Mouse (Mus musculus): Measurements from ENCODE around the gene Lcor. TPM values are rescaled to one million over a fixed set of nuclear protein-coding genes. Genes with fewer than 3 reads are reported as not detected.

The Lcor gene
- polyA plus RNA-seq, 1 experiment from 2014 or later, result 31.3 TPM

DNA sequence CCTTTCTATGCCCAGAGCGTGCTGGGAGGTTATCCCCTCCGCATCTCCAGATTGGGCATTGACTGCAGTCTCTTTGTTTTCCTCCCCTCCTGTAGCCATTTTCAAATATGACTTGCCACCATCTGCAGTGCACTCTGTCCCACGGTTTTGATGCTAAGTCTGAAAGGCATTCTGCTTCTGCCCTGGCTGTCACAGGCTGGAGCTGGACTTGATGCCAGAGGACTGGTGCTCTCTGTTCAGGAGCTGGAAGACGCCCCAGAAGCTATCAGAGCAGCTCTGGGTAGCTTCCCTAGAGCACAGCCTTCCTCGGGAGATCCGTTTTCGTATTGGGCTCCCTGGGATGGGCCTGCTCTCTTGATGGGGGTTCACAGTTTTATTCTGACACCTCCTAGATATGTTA, 106.6 kb downstream of the Lcor start:
- Histone ChIP-seq H3K4me2 (no peak overlapping the region), H3K27me3 (ENCODE audit: control insufficient read depth, insufficient read depth, low read length) (no peaks in the 10 kb centered on the region), H3K4me3 (ENCODE audit: low read depth, low read length) (no peak overlapping the region), H3K36me3 (ENCODE audit: control insufficient read depth, insufficient read depth, low read length) (peaks cover 3% of the 10 kb centered on the region; the same call in 1 of the 2 replicates), H3K9ac (ENCODE audit: low read length) (no peak overlapping the region), H3K27ac (ENCODE audit: low read depth, low read length) (no peak overlapping the region), H3K9me3 (ENCODE audit: control insufficient read depth, low read length) (no peaks in the 10 kb centered on the region), H3K4me1 (ENCODE audit: control insufficient read depth, insufficient read depth, low read length) (no peaks in the 10 kb centered on the region)
- ATAC-seq (ENCODE audit: low FRiP score) (no peak), DNase-seq (ENCODE audit: low spot score, missing footprints) (peak; percentile 49)
- 87% methylated on average over 7 of the region's 7 CpGs for WGBS

DNA sequence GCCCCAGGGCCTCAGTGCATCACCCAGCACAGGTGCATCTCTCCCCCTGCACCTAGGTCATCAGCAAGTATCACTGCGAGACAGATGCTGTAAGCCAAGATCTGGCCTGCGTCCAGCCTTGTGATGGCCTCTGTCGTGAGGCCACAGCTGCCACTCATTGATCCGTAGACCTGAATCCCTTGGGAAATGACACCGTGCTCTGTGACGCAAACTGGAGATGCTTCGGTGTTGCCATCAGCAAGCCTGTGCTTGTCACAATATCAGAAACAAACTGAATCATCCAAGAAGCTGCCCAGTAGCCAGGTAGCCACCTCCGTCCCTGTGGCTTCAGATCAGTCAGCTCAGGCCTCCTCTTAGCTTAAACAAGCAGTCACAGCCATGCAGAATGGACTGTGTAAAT, 107.2 kb downstream of the Lcor start:
- Histone ChIP-seq H3K9me3 (ENCODE audit: control insufficient read depth, low read length) (no peaks in the 10 kb centered on the region), H3K4me3 (ENCODE audit: low read depth, low read length) (no peak overlapping the region), H3K27me3 (ENCODE audit: control insufficient read depth, insufficient read depth, low read length) (no peaks in the 10 kb centered on the region), H3K27ac (ENCODE audit: low read depth, low read length) (no peak overlapping the region), H3K4me2 (no peak overlapping the region), H3K4me1 (ENCODE audit: control insufficient read depth, insufficient read depth, low read length) (no peaks in the 10 kb centered on the region), H3K9ac (ENCODE audit: low read length) (no peak overlapping the region), H3K36me3 (ENCODE audit: control insufficient read depth, insufficient read depth, low read length) (peaks cover 3% of the 10 kb centered on the region; the same call in 1 of the 2 replicates)
- no peak for ATAC-seq (ENCODE audit: low FRiP score)
- no peak for DNase-seq (ENCODE audit: low spot score, missing footprints)
- WGBS, result 87% methylated on average over 8 of the region's 8 CpGs

DNA sequence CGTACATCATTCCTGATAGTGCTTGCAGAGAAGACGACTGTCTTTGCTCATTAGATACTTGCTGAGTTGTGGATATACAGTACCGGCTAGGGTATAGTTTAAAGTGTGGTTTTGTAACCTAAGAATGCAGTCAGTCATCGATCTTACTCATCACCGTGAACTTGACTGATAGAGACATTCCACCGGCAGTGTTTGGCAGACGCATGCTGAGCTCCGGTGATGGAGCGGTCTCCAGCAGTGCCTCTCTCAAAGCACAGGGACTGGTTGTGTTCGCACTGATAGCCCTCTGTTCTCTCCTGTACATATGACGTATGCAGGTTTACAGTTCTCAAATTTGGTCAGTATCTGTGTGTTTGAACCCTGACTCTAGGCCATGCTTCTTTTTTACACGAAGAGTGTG, 109.4 kb downstream of the Lcor start:
- no peaks in the 10 kb centered on the region for H3K9me3 ChIP-seq (ENCODE audit: control insufficient read depth, low read length)
- no peaks in the 10 kb centered on the region for H3K4me1 ChIP-seq (ENCODE audit: control insufficient read depth, insufficient read depth, low read length)
- H3K9ac ChIP-seq (ENCODE audit: low read length), result no peak overlapping the region
- no peak overlapping the region for H3K4me3 ChIP-seq (ENCODE audit: low read depth, low read length)
- H3K27me3 ChIP-seq (ENCODE audit: control insufficient read depth, insufficient read depth, low read length), result no peaks in the 10 kb centered on the region
- H3K4me2 ChIP-seq, result no peak overlapping the region
- no peak overlapping the region for H3K27ac ChIP-seq (ENCODE audit: low read depth, low read length)
- DNase-seq (ENCODE audit: low spot score, missing footprints) (no peak), ATAC-seq (ENCODE audit: low FRiP score) (no peak)
- H3K36me3 ChIP-seq (ENCODE audit: control insufficient read depth, insufficient read depth, low read length), result no peaks in the 10 kb centered on the region
- WGBS, result 82% methylated on average over 12 of the region's 12 CpGs

DNA sequence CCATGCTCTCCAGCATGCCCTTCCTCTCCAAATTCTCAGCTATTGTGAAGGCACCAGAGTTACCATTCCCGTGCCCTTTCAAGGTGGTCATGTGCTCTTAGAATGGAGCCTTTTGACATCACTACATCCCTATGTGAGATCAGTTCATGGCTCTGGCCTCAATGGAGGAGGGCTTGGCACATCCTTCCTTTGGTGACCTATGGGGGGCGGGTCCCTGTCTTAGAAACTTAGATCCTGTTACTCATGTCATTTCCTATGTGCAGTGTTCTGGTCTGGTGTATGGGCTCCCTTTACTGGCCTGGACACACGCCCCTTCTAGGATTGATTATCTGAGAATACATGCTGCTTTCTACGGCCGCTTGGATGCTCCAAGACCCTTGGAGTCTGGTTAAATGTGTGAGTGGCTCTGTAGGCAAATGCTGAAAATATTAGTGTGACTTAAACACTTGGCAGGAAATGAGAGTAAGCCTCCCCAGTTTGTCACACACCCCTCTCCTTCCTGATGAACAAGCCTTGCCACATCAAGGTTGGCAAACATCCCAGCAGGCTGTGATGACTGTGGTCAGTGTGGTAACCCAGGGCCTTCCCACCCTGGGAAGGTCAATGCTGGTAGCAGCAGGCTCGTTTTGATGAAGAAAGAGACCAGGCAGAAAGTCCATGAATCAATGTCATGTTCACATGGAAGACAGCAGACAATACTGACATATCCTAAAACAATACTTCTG, 114.9 kb downstream of the Lcor start:
- no peak overlapping the region for H3K4me3 ChIP-seq (ENCODE audit: low read depth, low read length)
- no peak overlapping the region for H3K27ac ChIP-seq (ENCODE audit: low read depth, low read length)
- H3K27me3 ChIP-seq (ENCODE audit: control insufficient read depth, insufficient read depth, low read length), result no peaks in the 10 kb centered on the region
- DNase-seq (ENCODE audit: low spot score, missing footprints) (no peak), ATAC-seq (ENCODE audit: low FRiP score) (no peak)
- H3K9me3 ChIP-seq (ENCODE audit: control insufficient read depth, low read length), result no peaks in the 10 kb centered on the region
- no peaks in the 10 kb centered on the region for H3K4me1 ChIP-seq (ENCODE audit: control insufficient read depth, insufficient read depth, low read length)
- WGBS, result 93% methylated on average over 6 of the region's 6 CpGs
- no peak overlapping the region for H3K4me2 ChIP-seq
- H3K9ac ChIP-seq (ENCODE audit: low read length), result no peak overlapping the region
- no peaks in the 10 kb centered on the region for H3K36me3 ChIP-seq (ENCODE audit: control insufficient read depth, insufficient read depth, low read length)

DNA sequence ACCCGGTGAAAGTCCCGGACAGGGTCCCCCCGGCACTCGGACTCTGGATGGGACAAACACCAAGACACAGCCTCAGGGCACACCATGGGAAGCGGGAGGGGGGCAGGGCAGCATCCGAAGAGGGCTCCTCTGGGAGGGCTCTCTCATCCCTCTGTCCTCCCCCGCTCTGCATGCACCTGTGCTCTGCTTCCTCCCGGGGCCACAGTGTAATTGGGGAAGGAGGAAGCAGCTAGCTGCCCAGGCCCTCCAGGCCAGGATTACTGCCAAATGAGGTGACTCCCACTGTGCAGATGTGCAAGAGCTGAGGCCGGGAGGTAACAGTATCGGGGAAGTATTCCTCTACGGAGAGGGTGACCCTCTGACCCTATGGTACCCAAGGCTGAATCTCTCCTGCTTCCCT, 118.2 kb downstream of the Lcor start:
- Histone ChIP-seq H3K4me2 (no peak overlapping the region), H3K9ac (ENCODE audit: low read length) (no peak overlapping the region), H3K9me3 (ENCODE audit: control insufficient read depth, low read length) (no peaks in the 10 kb centered on the region), H3K27ac (ENCODE audit: low read depth, low read length) (no peak overlapping the region), H3K27me3 (ENCODE audit: control insufficient read depth, insufficient read depth, low read length) (no peaks in the 10 kb centered on the region), H3K36me3 (ENCODE audit: control insufficient read depth, insufficient read depth, low read length) (no peaks in the 10 kb centered on the region), H3K4me3 (ENCODE audit: low read depth, low read length) (no peak overlapping the region), H3K4me1 (ENCODE audit: control insufficient read depth, insufficient read depth, low read length) (no peaks in the 10 kb centered on the region)
- 55% methylated on average over 11 of the region's 11 CpGs for WGBS
- no peak for ATAC-seq (ENCODE audit: low FRiP score)
- DNase-seq (ENCODE audit: low spot score, missing footprints), result no peak

DNA sequence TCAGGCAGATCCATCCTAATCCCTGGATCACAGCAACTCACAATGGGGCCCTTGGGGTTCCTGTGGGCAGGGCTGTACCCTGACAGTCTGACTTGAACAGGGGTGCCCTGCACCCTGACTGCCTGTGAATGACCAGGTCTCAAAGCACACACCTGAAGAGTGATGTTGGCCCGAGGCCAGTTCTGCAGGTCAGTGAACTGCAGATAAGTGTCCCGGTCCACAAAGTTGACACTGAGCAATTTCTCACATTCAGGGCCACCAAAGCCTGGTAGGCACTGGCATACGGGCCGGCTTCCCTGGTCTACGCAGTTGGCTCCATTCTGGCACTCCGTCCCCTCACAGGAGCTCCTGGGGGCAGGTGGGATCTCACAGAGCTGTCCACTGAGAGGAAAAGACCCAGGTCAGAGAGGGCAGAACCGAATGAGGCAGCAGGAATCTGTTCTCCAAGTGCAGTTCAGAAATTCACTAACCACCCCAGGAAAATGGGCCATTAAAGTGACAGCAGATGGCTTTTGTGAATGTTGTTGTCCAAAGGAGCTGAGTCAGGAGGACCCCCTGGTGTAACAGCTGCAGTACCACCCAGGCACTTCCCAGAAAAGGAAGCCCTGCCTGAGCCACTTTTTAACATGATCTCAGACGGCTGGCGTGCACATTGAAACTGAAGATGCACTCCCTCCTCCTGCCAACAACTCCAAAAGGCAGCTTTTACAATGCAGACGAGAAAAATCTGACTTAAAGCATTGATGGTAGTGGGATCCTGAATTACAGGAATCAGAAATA, 124.0 kb downstream of the Lcor start:
- Histone ChIP-seq H3K9me3 (ENCODE audit: control insufficient read depth, low read length) (no peaks in the 10 kb centered on the region), H3K4me2 (no peak overlapping the region), H3K27me3 (ENCODE audit: control insufficient read depth, insufficient read depth, low read length) (no peaks in the 10 kb centered on the region), H3K4me3 (ENCODE audit: low read depth, low read length) (no peak overlapping the region), H3K4me1 (ENCODE audit: control insufficient read depth, insufficient read depth, low read length) (no peaks in the 10 kb centered on the region), H3K9ac (ENCODE audit: low read length) (no peak overlapping the region), H3K36me3 (ENCODE audit: control insufficient read depth, insufficient read depth, low read length) (no peaks in the 10 kb centered on the region), H3K27ac (ENCODE audit: low read depth, low read length) (no peak overlapping the region)
- DNase-seq (ENCODE audit: low spot score, missing footprints) (no peak), ATAC-seq (ENCODE audit: low FRiP score) (no peak)
- 82% methylated on average over 10 of the region's 10 CpGs for WGBS

DNA sequence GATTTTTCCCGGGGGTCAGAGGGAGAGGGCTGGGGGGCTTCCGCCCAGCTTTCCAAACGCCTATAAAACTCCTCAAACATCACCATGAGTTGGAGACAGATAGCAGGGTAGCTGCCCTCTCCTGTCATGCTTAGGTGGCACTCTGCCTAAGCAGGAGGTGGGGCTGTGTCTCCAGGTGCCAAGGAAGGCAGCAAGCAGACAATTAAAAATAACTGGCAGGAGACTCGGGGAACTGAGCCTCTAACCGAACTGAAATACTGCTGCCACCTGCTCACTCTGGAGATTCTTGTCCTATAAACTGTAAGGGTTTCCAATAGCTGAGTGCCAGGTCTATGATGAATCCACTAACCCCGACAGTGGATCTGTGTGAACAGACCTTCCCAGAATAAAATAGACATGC, 129.2 kb downstream of the Lcor start:
- no peak overlapping the region for H3K4me2 ChIP-seq
- no peaks in the 10 kb centered on the region for H3K9me3 ChIP-seq (ENCODE audit: control insufficient read depth, low read length)
- H3K36me3 ChIP-seq (ENCODE audit: control insufficient read depth, insufficient read depth, low read length), result no peaks in the 10 kb centered on the region
- DNase-seq (ENCODE audit: low spot score, missing footprints) (no peak), ATAC-seq (ENCODE audit: low FRiP score) (no peak)
- peaks cover 12% of the 10 kb centered on the region for H3K27me3 ChIP-seq (ENCODE audit: control insufficient read depth, insufficient read depth, low read length)
- peaks cover 17% of the 10 kb centered on the region for H3K4me1 ChIP-seq (ENCODE audit: control insufficient read depth, insufficient read depth, low read length)
- no peak overlapping the region for H3K9ac ChIP-seq (ENCODE audit: low read length)
- no peak overlapping the region for H3K27ac ChIP-seq (ENCODE audit: low read depth, low read length)
- H3K4me3 ChIP-seq (ENCODE audit: low read depth, low read length), result no peak overlapping the region
- 85% methylated on average over 6 of the region's 6 CpGs for WGBS

Small RNA genes lying within 50 kb of the gene (microRNA-seq; reads per million reads assigned to microRNA genes)
- not detected for gene Mir8091

Other genes starting within 250 kb of the Lcor start
- gene Tm9sf3, start 218.6 kb upstream of the Lcor start, polyA plus RNA-seq (2014; fragmentation: Nextera tagmentation; extraction: Ambion mirVana), result 137 and 149 TPM in 2 replicates
- 3.4 and 4.6 TPM in 2 replicates for gene Pik3ap1, start 97.5 kb upstream of the Lcor start, polyA plus RNA-seq (2014; fragmentation: Nextera tagmentation; extraction: Ambion mirVana)
- gene Gm340, start 99.7 kb downstream of the Lcor start, polyA plus RNA-seq (2014; fragmentation: Nextera tagmentation; extraction: Ambion mirVana), result 4.8 and 4.9 TPM in 2 replicates

Measured in midbrain, embryonic 11.5 days (tissue).